Mouse (Mus musculus) thymus, adult 2 months (tissue): ENCODE measurements around the gene Ndel1. TPM values are rescaled to one million over a fixed set of nuclear protein-coding genes. Genes with fewer than 3 reads are reported as not detected.
"Not testable (repeated sequence)": the region's sequence is repeated elsewhere in the genome, so short reads cannot be mapped to it uniquely, and the experiment has no call there.

Source experiments
- DNase-seq: peaks from one replicate; pipeline ENCODE4 v3.0.0; 2021
- H3K27ac ChIP-seq: fragments of 200-500 bp; 2 replicates; pipeline ENCODE4 v1.5.1; 2012; ENCODE audit warnings: low read length, control low read depth; ENCODE audit not compliant: control insufficient read depth, insufficient read depth
- H3K27me3 ChIP-seq: fragments of 200-500 bp; 2 replicates; pipeline ENCODE4 v1.6.1; 2012; ENCODE audit warnings: mild to moderate bottlenecking, low read length, moderate library complexity, mixed read lengths; ENCODE audit not compliant: control insufficient read depth, insufficient read depth
- H3K36me3 ChIP-seq: fragments of 200-500 bp; 2 replicates; pipeline ENCODE4 v1.6.1; 2012; ENCODE audit warnings: mild to moderate bottlenecking, low read length, moderate library complexity; ENCODE audit not compliant: control insufficient read depth, insufficient read depth
- H3K4me1 ChIP-seq: fragments of 200-500 bp; replicated peaks from 2 replicates; pipeline ENCODE4 v1.6.1; 2012; ENCODE audit warnings: low read length; ENCODE audit not compliant: control insufficient read depth, insufficient read depth
- H3K4me3 ChIP-seq: fragments of 200-500 bp; 2 replicates; pipeline ENCODE4 v1.5.1; 2012; ENCODE audit warnings: mild to moderate bottlenecking, low read length, control low read depth, moderate library complexity; ENCODE audit not compliant: control insufficient read depth, insufficient read depth
- CTCF ChIP-seq: fragments of 200-500 bp; IDR thresholded peaks from 2 replicates; pipeline ENCODE4 v1.5.1; 2012; ENCODE audit warnings: mild to moderate bottlenecking, control low read depth, low read length, moderate library complexity, borderline replicate concordance; ENCODE audit not compliant: control insufficient read depth, poor library complexity, insufficient read depth; ENCODE audit errors: extremely low read depth
- POLR2A ChIP-seq: fragments of 200-500 bp; IDR thresholded peaks from 2 replicates; pipeline ENCODE4 v1.6.1; 2012; ENCODE audit warnings: mild to moderate bottlenecking, low read length, control low read depth, moderate library complexity; ENCODE audit not compliant: control insufficient read depth, poor library complexity, insufficient read depth; ENCODE audit errors: extremely low read depth
- WGBS: fragments of 180-500 bp; shearing (Covaris S2); methylation state at CpG from one replicate; pipeline ENCODE4 v1.1.7; 2018; 5-methylcytosine and 5-hydroxymethylcytosine counted together
- polyA plus RNA-seq: library from polyadenylated mRNA; depleted of rRNA; stranded (reverse); fragments of >200 nt; gene quantifications from 2 replicates; pipeline ENCODE4 v1.2.3, GENCODE M21; 2012

Ndel1 gene
- polyA plus RNA-seq, 1 experiment: 57.0 TPM

- peaks cover 76% of the 10 kb centered on the region for H3K36me3 ChIP-seq
- H3K4me1 ChIP-seq: no peaks in the 10 kb centered on the region
- H3K4me3 ChIP-seq: no peak overlapping the region
- no peaks in the 10 kb centered on the region for H3K27me3 ChIP-seq
- no peak overlapping the region for H3K27ac ChIP-seq
- TF ChIP-seq CTCF: no peak
- TF ChIP-seq POLR2A: no peak
- WGBS: 98% methylated on average over 3 of the region's 3 CpGs
- no peak for DNase-seq
These were observed 36.6 kb downstream of the Ndel1 start for GRCm38 (mm10) chr11:68835034-68835433.

DNA sequence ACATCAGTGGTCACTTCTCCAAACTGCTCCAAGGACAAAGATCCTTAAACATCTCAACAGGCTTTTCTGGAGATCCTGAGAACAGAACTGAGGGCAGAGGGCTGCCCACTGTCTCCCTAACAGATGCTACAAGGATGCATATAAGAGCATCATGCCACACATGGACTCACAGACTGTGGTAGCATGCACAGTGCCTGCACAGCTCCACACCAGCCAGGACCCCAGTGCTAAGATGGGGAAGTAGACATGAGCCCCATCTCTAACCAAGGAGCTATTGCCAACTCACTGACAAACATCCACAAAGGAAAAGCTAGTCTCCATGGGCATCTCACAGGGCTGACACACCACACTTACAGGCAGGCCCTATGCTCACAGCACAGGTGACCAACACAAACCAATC lies 38.1 kb downstream of the Ndel1 start:
- DNase-seq: no peak
- no peaks in the 10 kb centered on the region for H3K27me3 ChIP-seq
- no peak overlapping the region for H3K4me3 ChIP-seq
- no peak overlapping the region for H3K27ac ChIP-seq
- TF ChIP-seq POLR2A: no peak
- no peak for TF ChIP-seq CTCF
- H3K36me3 ChIP-seq: peaks cover 79% of the 10 kb centered on the region
- no peaks in the 10 kb centered on the region for H3K4me1 ChIP-seq

DNA sequence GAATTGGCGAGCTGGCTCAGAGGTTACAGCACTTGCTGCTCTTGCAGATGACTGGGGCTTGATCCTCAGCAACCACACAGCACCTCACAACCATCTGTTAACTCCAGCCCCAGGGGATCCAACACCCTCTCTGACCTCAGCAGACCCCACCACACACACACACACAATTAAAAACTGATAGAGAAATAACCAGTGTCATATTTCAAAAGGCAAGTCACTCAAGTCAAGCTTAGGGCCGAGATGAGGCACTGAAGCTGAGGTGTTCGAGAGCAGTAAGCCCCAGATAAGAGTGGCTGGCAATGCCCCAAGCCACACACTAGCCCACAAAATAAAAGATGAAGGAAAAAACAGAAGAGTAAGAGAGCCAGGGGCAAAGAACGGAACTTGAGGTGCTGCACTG lies 38.9 kb downstream of the Ndel1 start:
- Histone ChIP-seq H3K4me3 (no peak overlapping the region), H3K4me1 (no peaks in the 10 kb centered on the region), H3K27ac (no peak overlapping the region), H3K27me3 (no peaks in the 10 kb centered on the region), H3K36me3 (peaks cover 79% of the 10 kb centered on the region)
- DNase-seq: no peak
- WGBS: 28% methylated on average over 4 of the region's 4 CpGs
- no peak for TF ChIP-seq CTCF
- TF ChIP-seq POLR2A: no peak

DNA sequence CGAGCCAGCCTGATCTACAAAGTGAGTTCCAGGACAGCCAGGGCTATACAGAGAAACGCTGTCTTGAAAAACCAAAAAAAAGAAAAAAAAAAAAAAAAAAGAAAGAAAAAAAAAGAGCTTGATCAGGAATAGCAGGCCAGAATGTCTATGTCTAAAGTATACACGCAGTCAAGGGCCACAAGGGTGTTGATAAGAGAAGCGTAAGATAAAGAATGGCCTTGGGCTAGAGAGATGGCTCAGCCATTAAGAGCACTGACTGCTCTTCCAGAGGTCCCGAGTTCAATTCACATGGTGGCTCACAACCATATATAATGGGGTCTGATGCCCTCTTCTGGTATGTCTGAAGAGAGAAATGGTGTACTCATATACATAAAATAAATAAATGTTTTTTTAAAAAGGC lies 40.1 kb downstream of the Ndel1 start:
- WGBS: 96% methylated on average over 5 of the region's 5 CpGs
- H3K4me3 ChIP-seq, H3K4me1 ChIP-seq, H3K27ac ChIP-seq, DNase-seq, H3K27me3 ChIP-seq: not testable (repeated sequence)
- H3K36me3 ChIP-seq: peaks cover 77% of the 10 kb centered on the region

GRCm38 (mm10) chr11:68826735-68827134 lies 44.9 kb downstream of the Ndel1 start:
- Histone ChIP-seq H3K4me1 (no peaks in the 10 kb centered on the region), H3K36me3 (peaks cover 42% of the 10 kb centered on the region), H3K27me3 (no peaks in the 10 kb centered on the region), H3K4me3 (no peak overlapping the region), H3K27ac (no peak overlapping the region)
- no peak for TF ChIP-seq POLR2A
- no peak for TF ChIP-seq CTCF
- DNase-seq: no peak
- 93% methylated on average over 3 of the region's 3 CpGs for WGBS

- TF ChIP-seq POLR2A: no peak
- TF ChIP-seq CTCF: no peak
- WGBS: 96% methylated on average over 15 of the region's 15 CpGs
- no peak overlapping the region for H3K4me3 ChIP-seq
- no peak overlapping the region for H3K27ac ChIP-seq
- no peaks in the 10 kb centered on the region for H3K27me3 ChIP-seq
- DNase-seq: no peak
- H3K36me3 ChIP-seq: peaks cover 18% of the 10 kb centered on the region
- H3K4me1 ChIP-seq: no peaks in the 10 kb centered on the region
These were observed 49.3 kb downstream of the Ndel1 start for GRCm38 (mm10) chr11:68822326-68822725.

DNA sequence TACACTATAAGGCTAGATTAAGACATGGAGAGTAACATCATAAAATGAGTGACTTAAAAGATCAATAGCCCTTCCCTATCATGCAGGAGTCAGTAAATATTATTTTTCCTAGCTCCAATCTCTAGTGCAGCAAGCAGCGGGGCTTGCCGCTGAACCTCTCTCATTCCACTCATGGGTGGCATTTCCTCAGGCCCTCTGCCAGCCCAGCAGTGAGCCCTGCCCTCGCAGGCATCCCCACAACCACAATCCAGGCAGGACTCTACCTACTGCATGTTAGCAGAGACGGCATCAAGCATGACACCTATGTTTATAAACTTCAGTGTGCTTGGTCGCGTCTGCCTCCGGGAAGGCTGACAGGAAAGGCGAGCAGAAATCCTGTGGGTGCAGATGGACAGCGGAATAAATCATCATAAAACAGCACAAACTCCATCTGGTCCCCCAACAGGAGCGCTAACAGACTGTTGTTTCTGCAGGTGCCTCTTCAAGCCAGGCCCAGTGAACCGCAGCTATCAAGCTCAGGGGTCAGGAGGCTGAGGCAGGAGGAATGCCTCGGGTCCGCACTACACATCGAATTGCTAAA lies 52.3 kb downstream of the Ndel1 start:
- DNase-seq: no peak
- 94% methylated on average over 14 of the region's 14 CpGs for WGBS

More for the DNA sequence above, 52.3 kb downstream of the Ndel1 start:
- TF ChIP-seq POLR2A: no peak
- no peak for TF ChIP-seq CTCF
- Histone ChIP-seq H3K36me3 (peaks cover 11% of the 10 kb centered on the region), H3K4me1 (no peaks in the 10 kb centered on the region), H3K27me3 (no peaks in the 10 kb centered on the region), H3K4me3 (no peak overlapping the region), H3K27ac (no peak overlapping the region)
